Mouse (Mus musculus) urinary bladder, adult 2 months (tissue): ENCODE results near the gene Gm17364. TPM values are rescaled to one million over a fixed set of nuclear protein-coding genes. Genes with fewer than 3 reads are reported as not detected.

ENCODE experiments used
- polyA plus RNA-seq: library from polyadenylated mRNA; depleted of rRNA; stranded (reverse); fragments of >200 nt; gene quantifications from 2 replicates; pipeline ENCODE4 v1.2.3, GENCODE M21; 2012; rRNA removed

The Gm17364 gene
- polyA plus RNA-seq, 1 experiment, result not detected

Other genes with a start within 250 kb of the Gm17364 start
- 0.04 TPM in 1 of 2 replicates, not detected in the other for gene Mak, start 194.3 kb downstream of the Gm17364 start, polyA plus RNA-seq
- not detected in 2 replicates for gene Gcm2, start 162.9 kb downstream of the Gm17364 start, polyA plus RNA-seq
- gene Sycp2l, start 159.7 kb downstream of the Gm17364 start, polyA plus RNA-seq, result not detected in 2 replicates
- gene Elovl2, start 53.6 kb downstream of the Gm17364 start, polyA plus RNA-seq, result 0.07 and 0.16 TPM in 2 replicates
- 9.0 and 10.4 TPM in 2 replicates for gene Smim13, start 24.1 kb downstream of the Gm17364 start, polyA plus RNA-seq
- 13.4 and 15.4 TPM in 2 replicates for gene Nedd9, start 213.4 kb upstream of the Gm17364 start, polyA plus RNA-seq